Mouse (Mus musculus) kidney, postnatal 0 days (tissue): Measurements from ENCODE around the gene Tspan32. TPM values are rescaled to one million over a fixed set of nuclear protein-coding genes. Genes with fewer than 3 reads are reported as not detected.

Experiments used
- ATAC-seq: fragments of 200-750 bp; cut with Nextera tagmentation; replicated peaks from 2 replicates; pipeline ENCODE4 v1.8.0; 2017; ENCODE audit warnings: low read depth, moderate number of reproducible peaks, moderate TSS enrichment, moderate library complexity; ENCODE audit not compliant: low FRiP score
- DNase-seq: peaks from one replicate; pipeline ENCODE4 v3.0.0-alpha.2; 2016; ENCODE audit warnings: low spot score
- H3K27ac ChIP-seq: fragments of 300-500 bp; sonication (generic); 2 replicates; pipeline ENCODE4 v1.5.1; 2014; ENCODE audit warnings: mild to moderate bottlenecking
- H3K27me3 ChIP-seq: fragments of 300-500 bp; sonication (generic); 2 replicates; pipeline ENCODE4 v1.6.1; 2014; ENCODE audit warnings: low read length, mixed read lengths; ENCODE audit not compliant: insufficient read depth
- H3K36me3 ChIP-seq: fragments of 300-500 bp; sonication (generic); 2 replicates; pipeline ENCODE4 v1.6.1; 2014; ENCODE audit warnings: low read length, mixed read lengths; ENCODE audit not compliant: insufficient read depth
- H3K4me1 ChIP-seq: fragments of 300-500 bp; sonication (generic); replicated peaks from 2 replicates; pipeline ENCODE4 v1.6.1; 2014; ENCODE audit warnings: antibody characterized with exemption, low read length, mixed read lengths; ENCODE audit not compliant: insufficient read depth
- H3K4me2 ChIP-seq: fragments of 300-500 bp; sonication (generic); 2 replicates; pipeline ENCODE4 v1.6.1; 2014; ENCODE audit warnings: mild to moderate bottlenecking, low read length, moderate library complexity, mixed read lengths
- H3K4me3 ChIP-seq: fragments of 300-500 bp; sonication (generic); replicated peaks from 2 replicates; pipeline ENCODE4 v1.5.1; 2014; ENCODE audit warnings: low read depth, low read length
- H3K9ac ChIP-seq: fragments of 300-500 bp; sonication (generic); 2 replicates; pipeline ENCODE4 v1.6.1; 2014; ENCODE audit warnings: low read depth, low read length
- H3K9me3 ChIP-seq: fragments of 300-500 bp; sonication (generic); replicated peaks from 2 replicates; pipeline ENCODE4 v1.6.1; 2016; ENCODE audit warnings: low read length, inconsistent platforms, mixed read lengths
- CTCF ChIP-seq: IDR thresholded peaks from 2 replicates; pipeline ENCODE4 v1.5.1; 2016; ENCODE audit warnings: antibody characterized with exemption, low read depth, mild to moderate bottlenecking, moderate library complexity
- WGBS: fragments of 180-500 bp; shearing (Covaris S2); extraction: QIAGEN DNeasy Blood & Tissue Kit; methylation state at CpG from one replicate; pipeline ENCODE4 v1.1.7; 2014; 5-methylcytosine and 5-hydroxymethylcytosine counted together
- polyA plus RNA-seq: library from polyadenylated mRNA; unstranded; fragments of >200 nt; fragmentation: Nextera tagmentation; extraction: Ambion mirVana; gene quantifications from 2 replicates; pipeline ENCODE4 v1.2.1, GENCODE M21; 2015

Gene Tspan32
- polyA plus RNA-seq, 1 experiment from 2014 or later: 1.1 TPM

- H3K9ac ChIP-seq: 0 out of 2 replicates have a peak overlapping the region, but pooled peaks have one; percentile 4
- no peak overlapping the region for H3K4me2 ChIP-seq
- H3K36me3 ChIP-seq: no peaks in the 10 kb centered on the region
- no peaks in the 10 kb centered on the region for H3K27me3 ChIP-seq
- 37% methylated on average over 3 of the region's 3 CpGs for WGBS
- peaks cover 19% of the 10 kb centered on the region for H3K4me1 ChIP-seq
- DNase-seq: peak; percentile 77
- no peaks in the 10 kb centered on the region for H3K9me3 ChIP-seq
- no peak overlapping the region for H3K4me3 ChIP-seq
- no peak for TF ChIP-seq CTCF
- peak; percentile 59 for ATAC-seq
- H3K27ac ChIP-seq: peak overlapping the region; percentile 75
Measured at GRCm38 (mm10) chr7:143042089-143042488, 37.2 kb downstream of the Tspan32 start.

DNA sequence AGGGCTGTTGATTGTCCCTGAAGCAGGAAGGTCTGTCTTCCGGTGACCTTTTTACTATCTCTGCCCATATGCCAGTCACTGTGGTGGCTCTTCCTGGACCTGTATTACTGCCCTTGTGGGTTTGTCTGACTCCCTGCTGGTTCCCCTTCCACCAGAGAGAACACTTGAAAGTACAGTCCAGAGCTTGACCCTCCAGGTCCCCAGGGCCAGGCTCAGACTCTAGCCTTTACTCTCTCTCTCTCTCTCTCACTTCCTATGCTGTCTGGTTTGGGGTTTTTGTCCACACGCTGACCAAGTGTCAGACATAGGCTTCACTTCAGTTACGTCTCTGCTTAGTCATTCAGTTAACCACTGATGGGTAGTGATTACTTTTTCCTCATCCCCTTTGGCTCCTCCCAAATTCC lies 38.1 kb downstream of the Tspan32 start:
- Histone ChIP-seq H3K36me3 (no peaks in the 10 kb centered on the region), H3K9ac (no peak overlapping the region), H3K27ac (peak overlapping the region; percentile 65), H3K9me3 (no peaks in the 10 kb centered on the region), H3K27me3 (no peaks in the 10 kb centered on the region), H3K4me2 (no peak overlapping the region), H3K4me3 (no peak overlapping the region), H3K4me1 (peaks cover 19% of the 10 kb centered on the region)
- ATAC-seq: no peak
- TF ChIP-seq CTCF: no peak
- no peak for DNase-seq
- 68% methylated on average over 3 of the region's 3 CpGs for WGBS

DNA sequence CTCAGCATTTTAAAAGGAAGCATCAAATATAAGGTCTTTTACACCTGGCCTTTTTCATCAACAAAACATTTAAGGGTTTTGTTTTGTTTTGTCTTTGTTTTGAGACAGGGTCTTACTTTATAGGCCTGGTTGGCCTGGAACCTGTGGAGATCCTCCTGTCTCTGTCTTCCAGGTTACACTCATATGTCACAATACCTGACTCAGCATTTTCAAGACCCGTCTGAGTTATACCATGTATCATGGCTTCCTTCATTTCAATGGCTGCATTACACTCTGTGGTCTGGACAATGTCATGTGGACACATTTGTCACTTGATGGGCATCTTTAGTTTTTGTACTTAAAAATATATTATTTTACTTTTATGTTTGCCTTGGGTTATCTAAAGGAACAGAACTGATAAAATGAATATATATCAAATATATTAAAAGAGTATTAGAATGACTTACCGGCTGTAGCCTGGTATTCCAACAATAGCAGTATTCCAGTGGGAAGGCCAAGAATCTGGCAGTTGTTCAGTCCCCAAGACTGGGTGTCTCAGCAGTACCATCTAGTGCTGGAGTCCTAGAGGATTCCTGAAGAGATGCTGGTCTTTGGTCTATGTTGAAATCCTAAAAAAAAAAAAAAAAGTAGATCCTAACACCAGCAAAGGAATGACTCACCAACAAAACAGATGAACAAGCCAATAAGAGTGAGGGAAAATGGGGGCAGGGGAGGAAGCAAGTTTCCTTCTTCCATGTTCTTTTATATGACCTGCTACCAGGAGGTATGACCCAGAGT lies 39.4 kb downstream of the Tspan32 start:
- no peak overlapping the region for H3K27ac ChIP-seq
- H3K9ac ChIP-seq: no peak overlapping the region
- H3K4me2 ChIP-seq: no peak overlapping the region
- no peak for ATAC-seq
- no peaks in the 10 kb centered on the region for H3K27me3 ChIP-seq
- H3K36me3 ChIP-seq: no peaks in the 10 kb centered on the region
- peaks cover 19% of the 10 kb centered on the region for H3K4me1 ChIP-seq
- WGBS: 94% methylated on average over 2 of the region's 2 CpGs
- TF ChIP-seq CTCF: no peak
- no peak overlapping the region for H3K4me3 ChIP-seq
- no peaks in the 10 kb centered on the region for H3K9me3 ChIP-seq
- no peak for DNase-seq

GRCm38 (mm10) chr7:143044826-143045206 lies 40.0 kb downstream of the Tspan32 start:
- no peak overlapping the region for H3K27ac ChIP-seq
- peaks cover 19% of the 10 kb centered on the region for H3K4me1 ChIP-seq
- DNase-seq (no peak), ATAC-seq (no peak)
- no peak overlapping the region for H3K4me3 ChIP-seq
- no peaks in the 10 kb centered on the region for H3K9me3 ChIP-seq
- no peaks in the 10 kb centered on the region for H3K27me3 ChIP-seq
- H3K9ac ChIP-seq: no peak overlapping the region
- no peaks in the 10 kb centered on the region for H3K36me3 ChIP-seq
- no peak overlapping the region for H3K4me2 ChIP-seq
- TF ChIP-seq CTCF: peak; percentile 32; the same call in 1 of the 2 replicates

- no peak for TF ChIP-seq CTCF
- Histone ChIP-seq H3K9me3 (no peaks in the 10 kb centered on the region), H3K9ac (no peak overlapping the region), H3K27me3 (no peaks in the 10 kb centered on the region), H3K4me1 (peaks cover 19% of the 10 kb centered on the region), H3K27ac (no peak overlapping the region), H3K4me3 (no peak overlapping the region), H3K36me3 (no peaks in the 10 kb centered on the region), H3K4me2 (no peak overlapping the region)
- no peak for DNase-seq
- ATAC-seq: no peak
- WGBS: 84% methylated on average over 7 of the region's 7 CpGs
Measured at GRCm38 (mm10) chr7:143046358-143046757, 41.5 kb downstream of the Tspan32 start.

GRCm38 (mm10) chr7:143049331-143049730 lies 44.5 kb downstream of the Tspan32 start:
- Histone ChIP-seq H3K9me3 (no peaks in the 10 kb centered on the region), H3K36me3 (no peaks in the 10 kb centered on the region), H3K4me3 (no peak overlapping the region), H3K9ac (no peak overlapping the region), H3K4me2 (no peak overlapping the region), H3K27ac (no peak overlapping the region), H3K27me3 (no peaks in the 10 kb centered on the region), H3K4me1 (peaks cover 4% of the 10 kb centered on the region; the same call in 1 of the 2 replicates)
- no peak for DNase-seq
- TF ChIP-seq CTCF: no peak
- no peak for ATAC-seq
- 84% methylated on average over 3 of the region's 3 CpGs for WGBS
